Mouse (Mus musculus) testis, adult 2 months (tissue): ENCODE measurements around the gene Fbxo31.

Experiments used
- CTCF ChIP-seq: fragments of 200-500 bp; IDR thresholded peaks from 2 replicates; pipeline ENCODE4 v1.5.1; 2012; ENCODE audit warnings: low read depth, mild to moderate bottlenecking, inconsistent platforms, low read length, moderate library complexity; ENCODE audit not compliant: control insufficient read depth, insufficient read depth, insufficient replicate concordance
- POLR2A ChIP-seq: fragments of 200-500 bp; IDR thresholded peaks from 2 replicates; pipeline ENCODE4 v1.6.1; 2012; ENCODE audit warnings: low read depth, mild to moderate bottlenecking, inconsistent platforms, low read length, moderate library complexity; ENCODE audit not compliant: control insufficient read depth

DNA sequence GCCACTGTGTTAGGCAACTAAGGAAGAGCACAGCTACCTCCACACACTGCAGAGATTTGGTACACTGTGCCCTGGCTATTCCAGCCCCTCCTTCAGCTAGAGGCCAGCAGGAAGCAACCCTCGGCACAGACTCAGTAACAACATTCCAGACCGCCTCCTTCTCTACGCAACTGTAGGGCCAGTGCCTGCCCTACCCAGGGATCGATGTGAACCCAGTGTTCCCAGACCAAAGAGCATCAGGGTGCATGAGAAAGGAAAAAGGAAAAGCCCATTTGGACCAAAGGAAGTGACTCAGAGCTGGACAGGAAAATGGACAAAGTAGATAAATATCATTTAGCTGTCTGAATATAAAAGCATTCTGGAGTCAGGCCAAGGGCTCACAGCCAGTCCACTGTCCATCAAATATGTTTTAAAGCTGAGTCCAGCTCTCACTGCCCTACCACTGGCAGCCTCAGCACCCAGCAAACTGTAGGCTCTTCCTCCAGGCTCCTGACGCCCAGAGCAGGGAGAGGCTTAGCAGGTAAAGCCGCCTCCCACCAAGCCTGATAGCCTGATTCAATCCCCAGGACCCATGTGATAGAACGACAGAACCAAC, 40.9 kb upstream of the Fbxo31 start:
- TF ChIP-seq CTCF = no peak
- TF ChIP-seq POLR2A = no peak
